Mouse (Mus musculus): ENCODE results near the gene Olfr491.

The Olfr491 gene

DNA sequence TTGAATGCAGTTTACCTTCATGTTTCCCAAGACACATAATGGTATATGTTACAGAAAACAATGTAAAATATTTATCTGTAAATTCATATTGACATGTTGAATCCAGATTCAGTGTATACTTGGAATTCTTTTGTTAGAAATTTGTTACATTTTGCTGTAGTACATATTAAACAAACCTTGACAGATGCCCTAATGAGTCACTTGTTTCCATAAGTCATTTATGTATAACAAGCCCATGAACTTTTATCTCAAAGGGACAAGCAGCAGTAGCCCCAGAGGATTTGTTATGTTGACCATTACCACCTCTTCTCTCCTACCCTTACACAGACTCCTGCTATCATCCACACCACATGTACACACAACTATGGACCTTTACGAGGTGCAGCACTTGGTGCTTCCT, at the start of gene Olfr491:
TSS of gene Olfr491 (plus strand) at position 301 of the 400 bp plus-strand sequence.
- no peak for DNase-seq (ENCODE audit: low read depth)

DNA sequence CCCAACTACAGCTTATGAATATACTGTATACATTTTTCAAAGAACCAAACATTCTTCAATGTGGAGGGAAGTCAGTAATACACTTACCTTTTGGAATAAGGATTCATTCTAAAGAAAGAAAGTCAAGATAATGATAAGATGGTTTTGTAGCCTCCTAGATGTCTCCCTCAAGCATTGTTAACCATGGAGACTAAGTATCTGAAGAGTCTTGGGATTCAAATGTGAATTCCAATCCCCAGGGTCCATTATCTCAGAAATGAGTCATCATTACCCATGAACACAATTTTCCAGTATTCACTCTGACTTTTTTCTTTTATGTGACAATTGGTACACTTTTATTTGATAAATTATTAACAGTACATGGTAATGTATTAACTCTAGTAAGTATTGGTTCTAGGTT, 24.4 kb upstream of the Olfr491 start, which contains the start of gene Olfr490:
TSS of gene Olfr490 (minus strand) at position 101 of the 400 bp plus-strand sequence.
- no peak for DNase-seq (ENCODE audit: low read depth)

DNA sequence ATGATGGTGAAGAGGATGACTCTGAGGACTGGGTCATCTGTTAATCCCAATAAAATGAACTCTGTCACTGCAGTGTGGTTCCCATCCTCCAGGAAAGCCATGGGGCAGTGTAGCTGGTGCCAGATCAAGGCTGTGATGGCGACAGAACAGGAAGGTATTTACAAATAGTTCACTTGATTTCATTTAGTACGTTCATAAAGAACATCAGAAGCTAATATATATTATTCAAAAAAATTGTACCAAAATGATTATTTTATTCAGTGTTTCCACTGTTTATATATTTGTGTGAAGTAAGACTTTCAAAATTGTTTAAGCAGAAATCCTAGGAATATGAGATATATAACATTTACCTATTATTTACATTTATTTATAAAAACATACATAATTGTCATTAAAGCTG, 10.3 kb downstream of the Olfr491 start, which contains the start of gene Olfr492:
TSS of gene Olfr492 (minus strand) at position 101 of the 400 bp plus-strand sequence.
- DNase-seq (ENCODE audit: low read depth): no peak

DNA sequence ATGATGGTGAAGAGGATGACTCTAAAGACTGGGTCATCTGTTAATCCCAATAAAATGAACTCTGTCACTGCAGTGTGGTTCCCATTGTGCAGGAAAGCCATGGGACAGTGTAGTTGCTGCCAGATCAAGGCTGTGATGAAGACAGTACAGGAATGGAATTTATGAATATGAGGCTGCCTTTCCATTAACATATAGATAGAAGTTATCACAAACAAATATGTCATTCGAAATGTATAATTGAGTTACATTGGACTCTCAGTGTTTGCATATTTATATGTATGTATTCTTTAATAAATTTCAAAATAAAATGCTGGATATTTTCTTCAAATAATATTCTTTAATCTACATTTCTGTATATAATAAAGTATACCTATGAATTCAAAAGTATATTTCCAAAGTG, 33.6 kb downstream of the Olfr491 start, which contains the start of gene Olfr493:
TSS of gene Olfr493 (minus strand) at position 101 of the 400 bp plus-strand sequence.
- no peak for DNase-seq (ENCODE audit: low read depth)

DNA sequence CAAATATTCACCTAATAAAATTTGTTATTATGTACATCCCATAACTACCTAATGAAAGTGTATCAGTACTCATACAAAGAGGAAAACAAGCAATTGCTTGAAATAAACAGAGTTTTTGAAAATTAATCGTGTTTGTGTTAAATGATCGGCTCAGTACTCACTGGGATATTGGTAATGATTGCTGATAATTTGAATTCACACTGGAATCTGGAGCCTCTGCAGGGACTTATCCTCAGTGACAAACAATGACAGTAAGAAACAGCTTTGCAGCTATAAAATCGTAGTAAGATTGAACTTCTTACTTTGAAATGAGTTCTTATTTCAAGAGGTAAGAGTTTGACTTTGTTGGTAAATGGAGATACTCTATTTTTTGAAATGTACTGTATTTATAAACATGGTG, 51.8 kb downstream of the Olfr491 start, which contains the start of gene Olfr494:
TSS of gene Olfr494 (plus strand) at position 301 of the 400 bp plus-strand sequence.
- no peak for DNase-seq (ENCODE audit: low read depth)

Data from c-Kit-positive CD71-positive TER-119-negative erythroid progenitor cells, embryonic 14.5 days (primary cell).